Mouse (Mus musculus): ENCODE data around the gene Zdhhc22.

Zdhhc22 gene

DNA sequence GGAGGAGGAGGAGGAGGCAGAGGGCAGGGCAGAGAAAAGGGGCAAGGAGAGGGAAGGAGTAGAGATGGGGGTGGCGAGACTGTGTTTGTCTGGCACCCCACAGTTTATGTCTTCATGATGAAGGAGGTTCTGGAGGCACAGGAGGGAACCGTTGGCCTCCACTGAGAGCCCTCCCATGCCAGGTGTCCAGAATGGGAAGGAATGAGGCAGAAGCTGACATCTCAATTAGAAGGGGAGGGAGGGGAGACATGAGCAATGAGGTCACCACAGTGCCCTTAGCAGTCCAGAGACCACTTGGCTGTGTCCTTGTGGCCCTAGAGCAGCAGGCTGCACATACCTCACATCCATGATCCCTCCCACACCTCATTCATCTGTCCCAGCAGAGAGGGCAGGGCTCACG is 4.5 kb upstream of the Zdhhc22 start:
- DNase-seq, result no peak

- peak; percentile 62 to 68 for DNase-seq
These were observed 3.9 kb upstream of the Zdhhc22 start for GRCm38 (mm10) chr12:86994166-86994565.

DNA sequence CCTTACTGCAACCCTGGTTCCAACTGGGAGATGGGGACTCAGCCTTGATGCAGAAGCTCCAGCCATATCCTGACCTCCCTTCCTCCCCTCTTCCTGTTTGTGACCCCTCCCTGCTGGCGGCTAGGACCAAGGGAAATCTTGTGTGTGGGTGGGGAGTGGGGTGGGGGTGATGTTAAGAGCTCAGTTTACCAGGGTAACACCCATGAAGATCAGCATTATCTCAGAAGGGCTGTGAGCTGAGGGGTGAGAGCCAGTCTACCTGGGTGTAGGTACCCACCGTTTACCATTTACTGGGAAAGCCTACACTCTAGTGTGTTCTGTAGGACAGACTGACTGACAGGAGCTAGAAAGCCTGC is 503 bp upstream of the Zdhhc22 start:
- no peak for DNase-seq

- no peak for DNase-seq
These were observed 852 bp downstream of the Zdhhc22 start for GRCm38 (mm10) chr12:86989378-86989777.

- no peak for DNase-seq
These were observed 2.0 kb downstream of the Zdhhc22 start for GRCm38 (mm10) chr12:86988227-86988626.

DNA sequence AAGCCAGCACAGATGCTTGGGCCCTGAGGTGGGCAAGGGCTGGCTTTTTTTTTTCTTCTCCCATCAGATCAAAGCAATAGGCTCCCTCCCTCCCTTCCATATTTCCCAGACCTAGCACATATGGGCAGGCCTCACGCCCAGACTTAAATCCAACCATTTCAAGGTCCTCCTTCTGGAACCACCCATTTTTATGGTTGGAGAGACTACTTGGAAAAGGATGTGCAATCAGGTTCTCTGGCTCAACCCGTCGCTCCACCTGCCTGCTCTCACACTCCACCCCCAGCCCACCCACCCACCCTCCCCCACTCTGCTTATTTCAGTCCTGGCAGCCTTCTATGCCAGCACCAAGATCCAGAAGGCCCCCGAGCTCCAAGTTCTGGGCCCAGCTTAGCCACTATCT is 3.7 kb downstream of the Zdhhc22 start:
- no peak for DNase-seq

GRCm38 (mm10) chr12:86984194-86984555 is 6.1 kb downstream of the Zdhhc22 start:
- peak; percentile 87 to 88 for DNase-seq

GRCm38 (mm10) chr12:86983470-86984193 is 6.6 kb downstream of the Zdhhc22 start:
- DNase-seq, result peak; percentile 87 to 88

DNA sequence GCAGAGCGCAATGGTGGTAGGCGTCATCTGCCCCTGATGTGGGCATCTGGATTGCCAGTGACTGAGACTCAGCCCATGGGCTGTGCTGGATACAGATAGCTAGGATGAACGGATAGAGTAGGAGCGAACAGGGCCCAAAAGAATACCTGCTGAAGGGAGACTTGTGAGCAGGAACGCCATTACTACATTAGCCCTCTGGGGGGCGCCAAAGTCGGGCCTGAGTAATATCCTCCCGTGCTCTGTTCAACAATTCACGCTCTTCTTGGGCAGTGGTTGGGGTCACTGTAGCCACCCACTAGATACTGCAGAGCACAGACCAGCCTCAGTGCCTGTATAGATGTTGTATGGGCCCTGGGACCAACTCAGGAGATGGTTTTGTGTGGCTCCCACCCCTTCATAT is 9.1 kb downstream of the Zdhhc22 start:
- no peak for DNase-seq

DNA sequence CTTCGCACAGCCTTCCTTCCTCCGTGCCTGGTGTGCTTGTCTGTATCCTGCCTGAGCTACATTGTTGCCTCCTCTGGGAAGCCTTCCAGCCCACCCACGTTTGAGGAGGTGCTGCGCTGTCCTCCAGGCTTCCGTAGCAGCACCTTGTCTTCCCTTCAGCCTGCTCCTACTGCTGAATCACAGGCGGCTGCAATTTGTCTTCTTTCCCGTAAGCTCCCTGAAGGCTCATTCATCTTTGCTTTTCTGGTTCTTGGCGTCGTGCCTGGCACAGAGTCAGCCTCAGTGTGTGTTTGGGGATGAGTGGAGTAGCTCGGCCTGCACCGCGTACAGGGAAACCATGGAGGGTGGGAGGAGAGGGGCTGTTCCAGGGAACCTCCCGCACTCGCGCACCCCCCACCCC is 12.4 kb downstream of the Zdhhc22 start:
- DNase-seq, result peak; percentile 49 to 54

DNA sequence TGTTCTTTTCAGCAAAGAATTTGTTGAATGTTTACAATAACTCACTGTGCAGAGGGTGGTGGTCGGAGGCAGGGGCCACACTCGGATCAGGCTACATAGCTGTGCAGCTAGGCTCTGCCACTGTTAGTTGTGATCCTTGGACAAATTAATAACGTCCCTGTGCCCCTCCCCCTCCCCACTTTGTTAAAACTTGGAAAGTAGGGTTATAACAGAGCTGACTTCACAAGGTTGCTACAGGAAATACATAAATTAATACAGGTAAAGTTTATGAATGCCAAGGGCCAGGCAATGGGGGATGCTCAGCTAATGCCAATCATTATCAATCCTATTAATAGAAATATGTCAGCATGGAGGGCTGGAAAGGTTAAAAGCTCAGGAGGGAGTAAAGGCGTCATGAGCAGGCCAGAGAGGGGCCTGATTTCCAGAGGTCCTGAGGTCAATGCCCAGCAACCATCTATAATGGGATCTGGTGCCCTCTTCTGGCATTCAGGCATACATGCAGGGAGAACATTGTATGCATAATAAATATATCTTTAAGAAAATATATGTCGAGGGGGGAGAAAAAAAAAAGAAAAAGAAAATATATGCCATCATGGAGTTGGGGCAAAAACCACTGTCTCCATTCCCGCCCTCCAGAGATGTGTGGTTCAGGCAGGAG is 13.6 kb downstream of the Zdhhc22 start:
- DNase-seq, result no peak

DNA sequence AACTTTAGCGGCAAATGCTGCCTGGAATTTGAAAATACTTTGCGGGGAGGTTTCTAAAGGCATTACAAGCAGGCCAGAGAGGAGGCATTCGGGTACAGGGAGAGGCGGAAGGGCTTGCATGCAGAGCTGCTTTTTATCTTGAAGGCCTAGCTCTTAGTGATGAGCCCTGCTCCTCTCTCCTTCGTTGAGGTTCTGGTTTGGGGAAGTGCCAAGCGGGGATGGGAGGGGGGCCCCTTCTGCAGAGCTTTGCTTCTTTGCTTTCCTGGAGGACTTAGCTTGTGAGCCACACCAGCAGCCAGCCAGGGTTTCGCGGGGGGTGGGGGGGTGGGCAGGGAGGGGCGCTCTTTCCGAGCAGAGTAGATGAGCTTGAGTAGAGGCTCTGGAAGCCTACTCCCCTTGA is 14.5 kb downstream of the Zdhhc22 start:
- DNase-seq, result no peak

- peak; percentile 77 to 81 for DNase-seq
These were observed 15.6 kb downstream of the Zdhhc22 start for GRCm38 (mm10) chr12:86974387-86975288.

DNA sequence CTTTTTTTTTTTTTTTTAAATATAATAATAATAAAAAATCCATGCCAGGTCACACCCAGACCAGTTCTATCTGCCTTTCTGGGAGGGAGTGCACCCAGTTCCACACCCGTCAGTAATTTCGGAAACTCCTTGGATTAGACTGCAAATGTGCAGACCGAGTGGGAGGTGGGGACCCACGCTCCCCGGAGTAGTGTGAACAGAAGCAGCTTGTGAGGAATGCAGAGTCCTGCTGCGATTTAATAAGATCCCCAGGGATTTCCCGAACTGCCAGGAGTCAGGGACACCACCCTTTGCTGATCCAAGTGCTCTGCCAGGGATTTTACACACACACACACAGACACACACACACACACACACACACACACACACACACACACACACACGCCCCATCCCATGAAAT is 16.5 kb downstream of the Zdhhc22 start:
- no peak for DNase-seq

GRCm38 (mm10) chr12:86973216-86973615 is 17.0 kb downstream of the Zdhhc22 start:
- peak; percentile 79 to 85 for DNase-seq

DNA sequence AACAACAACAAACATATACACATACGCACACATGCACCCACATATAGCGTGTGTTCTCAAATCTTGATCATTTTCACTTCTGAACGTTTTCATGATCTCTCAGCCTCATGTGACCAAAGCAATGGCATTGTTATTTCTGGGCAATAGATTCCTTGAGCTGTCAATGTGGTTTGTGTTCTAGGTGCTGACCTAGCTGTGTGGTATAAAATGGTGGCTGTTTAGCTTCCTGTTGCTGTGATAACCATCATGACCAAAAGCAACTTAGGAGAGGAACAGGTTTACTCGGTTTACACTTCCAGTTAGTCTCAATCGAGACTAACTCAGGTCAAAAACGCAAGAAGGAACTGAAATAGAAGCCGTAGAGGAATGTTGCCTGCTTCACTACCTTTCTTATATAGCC is 19.1 kb downstream of the Zdhhc22 start:
- no peak for DNase-seq

DNA sequence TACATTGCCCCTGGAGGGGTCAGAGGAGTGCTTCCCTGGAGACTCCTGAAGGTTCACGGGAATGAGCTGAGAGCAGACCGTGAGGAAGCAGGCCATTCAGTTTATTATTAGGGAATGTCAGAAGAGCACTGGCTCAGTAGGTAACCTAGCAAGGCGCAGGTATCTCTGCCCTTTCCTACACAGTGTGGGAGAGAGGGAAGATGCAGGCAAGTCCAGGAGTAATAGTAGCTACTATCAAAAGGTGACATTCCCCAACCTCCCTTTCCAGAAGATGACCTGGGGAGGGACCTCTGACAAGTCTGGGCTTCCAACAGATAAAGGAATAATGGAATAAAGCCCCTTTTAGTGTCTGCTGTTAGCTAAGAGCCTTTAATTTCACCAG is 21.0 kb downstream of the Zdhhc22 start:
- no peak for DNase-seq

GRCm38 (mm10) chr12:86968468-86969219 is 21.6 kb downstream of the Zdhhc22 start:
- no peak for DNase-seq

GRCm38 (mm10) chr12:86965237-86965799 is 24.9 kb downstream of the Zdhhc22 start:
- no peak for DNase-seq

DNA sequence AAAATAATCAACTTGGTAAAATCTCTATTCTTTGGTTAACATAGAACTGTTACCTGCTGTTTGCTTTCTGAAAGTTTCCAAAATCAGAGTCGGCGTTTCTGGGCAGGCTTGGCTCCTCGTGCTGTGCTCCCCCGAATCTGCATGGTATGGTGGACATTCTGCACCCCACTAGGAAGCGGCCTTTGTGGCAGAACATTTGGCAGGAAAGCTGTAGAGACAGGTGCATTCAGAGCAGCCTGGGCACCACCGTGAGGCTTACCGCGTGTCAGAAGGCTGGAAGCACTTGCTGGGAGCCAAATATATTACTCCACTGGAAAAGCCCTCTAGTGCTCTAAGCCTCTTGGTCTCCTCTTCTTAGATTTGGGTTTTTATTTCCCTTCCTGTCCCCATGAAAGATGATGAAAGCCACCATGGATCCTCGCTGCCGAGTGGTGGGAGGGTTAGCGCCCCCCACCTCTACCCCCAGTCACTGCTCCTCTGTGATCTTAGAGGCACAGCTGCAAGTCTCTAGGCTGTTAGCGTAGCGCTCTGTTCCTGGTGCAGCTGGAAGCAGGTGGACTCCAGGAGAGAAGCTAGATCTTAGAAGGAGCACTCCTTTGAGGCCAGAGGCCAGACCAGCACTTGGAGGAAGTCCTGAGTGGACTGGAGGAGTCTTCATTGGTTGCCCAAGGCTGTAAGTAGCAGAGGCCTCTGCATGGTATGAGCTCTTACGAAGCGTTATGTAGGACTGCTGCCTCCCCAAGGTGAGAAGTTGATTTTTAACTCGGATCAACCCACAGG is 25.8 kb downstream of the Zdhhc22 start:
- no peak for DNase-seq

DNA sequence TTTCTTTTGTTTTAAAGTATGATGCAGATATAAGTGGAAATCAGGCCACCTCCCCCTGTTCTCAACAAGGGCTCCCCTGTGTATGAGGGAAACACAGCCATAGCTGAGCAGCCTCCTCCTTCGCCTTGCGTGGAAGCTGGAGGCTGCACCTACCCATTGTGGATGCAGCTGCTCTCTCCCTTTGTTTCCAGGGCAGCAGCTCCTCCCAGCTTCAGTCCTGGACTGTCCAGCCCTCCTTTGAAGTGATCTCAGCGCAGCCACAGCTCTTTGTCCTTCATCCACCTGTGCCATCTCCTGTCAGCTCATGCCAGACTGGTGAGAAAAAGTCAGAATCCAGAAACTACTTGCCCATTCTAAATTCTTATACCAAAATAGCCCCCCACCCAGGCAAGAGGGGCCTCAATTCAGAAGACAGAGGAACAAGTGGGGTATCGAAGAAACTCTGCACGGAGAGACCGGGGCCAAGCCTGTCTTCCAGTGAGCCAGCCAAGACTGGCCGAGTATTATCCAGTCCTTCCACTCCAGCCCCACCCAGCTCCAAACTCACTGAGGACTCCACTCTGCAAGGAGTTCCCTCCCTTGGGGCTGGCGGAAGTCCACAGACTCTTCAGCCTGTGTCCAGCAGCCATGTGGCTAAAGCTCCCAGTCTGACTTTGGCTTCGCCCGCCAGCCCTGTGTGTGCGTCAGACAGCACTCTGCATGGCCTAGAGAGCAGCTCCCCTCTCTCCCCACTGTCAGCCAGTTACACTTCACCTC is 28.5 kb downstream of the Zdhhc22 start:
- no peak for DNase-seq
